Mouse (Mus musculus) cortical plate, adult 2 months (tissue): Measurements from ENCODE around the gene Tmem82.

Experiments
- CTCF ChIP-seq: fragments of 200-500 bp; IDR thresholded peaks from 2 replicates; pipeline ENCODE4 v1.5.1; 2011; ENCODE audit warnings: mild to moderate bottlenecking, control low read depth, low read length; ENCODE audit not compliant: insufficient read depth; ENCODE audit errors: extremely low read depth
- POLR2A ChIP-seq: fragments of 200-500 bp; IDR thresholded peaks from 2 replicates; pipeline ENCODE4 v1.6.1; 2011; ENCODE audit warnings: mild to moderate bottlenecking, low read length, control low read depth; ENCODE audit not compliant: insufficient read depth; ENCODE audit errors: extremely low read depth

GRCm38 (mm10) chr4:141600364-141600763, 18.1 kb downstream of the Tmem82 start:
- TF ChIP-seq CTCF (no peak), POLR2A (no peak)
